Mouse (Mus musculus) neural tube, embryonic 12.5 days (tissue): ENCODE data around the gene Hist1h2ac. TPM values are rescaled to one million over a fixed set of nuclear protein-coding genes. Genes with fewer than 3 reads are reported as not detected.
A peak's percentile ranks its signal among the peaks of the same experiment; 100 is the strongest.
"Not testable (repeated sequence)": the region's sequence is repeated elsewhere in the genome, so short reads cannot be mapped to it uniquely, and the experiment has no call there.

ENCODE experiments used
- ATAC-seq: fragments of 200-750 bp; cut with Nextera tagmentation; 2 replicates; pipeline ENCODE4 v1.8.0; 2017; ENCODE audit warnings: low read depth, mild to moderate bottlenecking, moderate TSS enrichment, moderate library complexity; ENCODE audit not compliant: low FRiP score
- H3K27ac ChIP-seq: fragments of 300-500 bp; sonication (generic); 2 replicates; pipeline ENCODE4 v1.5.1; 2016
- H3K27me3 ChIP-seq: fragments of 300-500 bp; sonication (generic); replicated peaks from 2 replicates; pipeline ENCODE4 v1.6.1; 2016; ENCODE audit warnings: mild to moderate bottlenecking
- H3K36me3 ChIP-seq: fragments of 300-500 bp; sonication (generic); 2 replicates; pipeline ENCODE4 v1.6.1; 2016; ENCODE audit warnings: mild to moderate bottlenecking
- H3K4me1 ChIP-seq: fragments of 300-500 bp; sonication (generic); 2 replicates; pipeline ENCODE4 v1.6.1; 2016
- H3K4me2 ChIP-seq: fragments of 300-500 bp; sonication (generic); replicated peaks from 2 replicates; pipeline ENCODE4 v1.6.1; 2016; ENCODE audit warnings: mild to moderate bottlenecking
- H3K4me3 ChIP-seq: fragments of 300-500 bp; sonication (generic); 2 replicates; pipeline ENCODE4 v1.5.1; 2016
- H3K9ac ChIP-seq: fragments of 300-500 bp; sonication (generic); 2 replicates; pipeline ENCODE4 v1.6.1; 2016; ENCODE audit warnings: mild to moderate bottlenecking
- H3K9me3 ChIP-seq: fragments of 300-500 bp; sonication (generic); 2 replicates; pipeline ENCODE4 v1.6.1; 2016; ENCODE audit warnings: mild to moderate bottlenecking
- WGBS: fragments of 180-500 bp; shearing (Covaris S2); methylation state at CpG from one replicate; pipeline ENCODE4 v1.1.7; 2016; 5-methylcytosine and 5-hydroxymethylcytosine counted together
- microRNA-seq: library from miRNA; unstranded; fragments of <30 nt; microRNA quantifications from one replicate; pipeline ENCODE4, GENCODE M21; 2017
- polyA plus RNA-seq: library from polyadenylated mRNA; unstranded; fragments of >200 nt; fragmentation: Nextera tagmentation; extraction: Ambion mirVana; gene quantifications from 2 replicates; pipeline ENCODE4 v1.2.1, GENCODE M21; 2016

Hist1h2ac gene
- polyA plus RNA-seq, 1 experiment from 2014 or later = 0.74 TPM

DNA sequence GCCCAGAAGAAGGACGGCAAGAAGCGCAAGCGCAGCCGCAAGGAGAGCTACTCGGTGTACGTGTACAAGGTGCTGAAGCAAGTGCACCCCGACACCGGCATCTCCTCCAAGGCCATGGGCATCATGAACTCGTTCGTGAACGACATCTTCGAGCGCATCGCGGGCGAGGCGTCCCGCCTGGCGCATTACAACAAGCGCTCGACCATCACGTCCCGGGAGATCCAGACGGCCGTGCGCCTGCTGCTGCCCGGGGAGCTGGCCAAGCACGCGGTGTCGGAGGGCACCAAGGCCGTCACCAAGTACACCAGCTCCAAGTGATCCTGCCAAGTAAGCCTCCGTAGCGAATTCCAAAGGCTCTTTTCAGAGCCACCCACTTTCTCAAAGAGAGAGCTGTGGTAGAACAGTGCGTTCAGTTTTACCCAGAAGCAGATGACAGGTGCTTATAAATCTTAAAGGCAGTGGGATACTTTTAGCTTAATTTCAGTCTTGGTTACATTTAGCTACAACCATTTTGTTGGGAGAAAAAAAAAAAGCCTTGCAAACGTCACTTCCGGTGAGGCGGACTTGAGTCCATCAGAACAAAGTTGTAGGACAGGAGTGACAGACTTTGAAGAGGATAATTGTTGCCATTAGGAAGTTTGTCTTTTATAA, 672 bp upstream of the Hist1h2ac start:
- peak overlapping the region; percentile 64 for H3K9ac ChIP-seq
- ATAC-seq = peak; percentile 35
- not testable (repeated sequence) for H3K36me3 ChIP-seq, H3K27me3 ChIP-seq, H3K9me3 ChIP-seq
- H3K4me3 ChIP-seq = peak overlapping the region; percentile 42
- peak overlapping the region; percentile 67 for H3K4me2 ChIP-seq
- H3K4me1 ChIP-seq = peaks cover 12% of the 10 kb centered on the region
- H3K27ac ChIP-seq = peak overlapping the region; percentile 92
- under 1% methylated on average over 22 of the region's 37 CpGs for WGBS

DNA sequence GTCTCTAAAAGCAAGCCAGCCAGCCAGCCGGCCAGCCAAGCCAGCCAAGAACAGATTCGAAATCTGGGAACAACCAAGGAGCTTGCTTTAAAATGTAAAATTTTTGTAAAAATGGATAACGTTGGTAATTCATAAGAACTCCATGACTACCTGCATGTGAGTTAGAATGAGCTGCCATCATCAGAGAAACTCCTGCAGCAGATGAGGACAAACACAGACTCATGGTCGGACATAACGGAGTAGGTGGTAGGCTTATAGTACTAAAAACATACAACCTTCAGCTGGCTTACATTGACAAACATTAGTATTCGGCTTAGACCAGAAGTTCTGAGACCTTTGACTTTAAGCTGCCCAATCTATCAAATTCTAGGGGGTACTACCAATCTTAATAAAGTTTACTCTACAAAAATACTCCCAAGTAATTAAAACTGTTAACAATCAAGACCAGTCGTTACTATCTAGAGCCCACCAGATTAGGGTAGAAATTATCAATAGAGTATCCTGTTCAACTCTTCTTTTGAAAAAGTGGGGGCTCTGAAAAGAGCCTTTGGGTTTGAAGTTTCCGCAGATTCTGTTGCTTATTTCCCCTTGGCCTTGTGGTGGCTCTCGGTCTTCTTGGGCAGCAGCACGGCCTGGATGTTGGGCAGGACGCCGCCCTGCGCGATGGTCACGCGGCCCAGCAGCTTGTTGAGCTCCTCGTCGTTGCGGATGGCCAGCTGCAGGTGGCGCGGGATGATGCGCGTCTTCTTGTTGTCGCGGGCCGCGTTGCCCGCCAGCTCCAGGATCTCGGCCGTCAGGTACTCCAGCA, 597 bp downstream of the Hist1h2ac start:
- Histone ChIP-seq H3K4me3 (peak overlapping the region; percentile 39), H3K4me1 (peaks cover 12% of the 10 kb centered on the region), H3K9ac (peak overlapping the region; percentile 52; the same call in 1 of the 2 replicates), H3K27ac (0 out of 2 replicates have a peak overlapping the region, but pooled peaks have one; percentile 67), H3K4me2 (peak overlapping the region; percentile 67)
- ATAC-seq = peak; percentile 60
- not testable (repeated sequence) for H3K9me3 ChIP-seq, H3K27me3 ChIP-seq, H3K36me3 ChIP-seq
- 12% methylated on average over 14 of the region's 30 CpGs for whole genome bisulfite sequencing

DNA sequence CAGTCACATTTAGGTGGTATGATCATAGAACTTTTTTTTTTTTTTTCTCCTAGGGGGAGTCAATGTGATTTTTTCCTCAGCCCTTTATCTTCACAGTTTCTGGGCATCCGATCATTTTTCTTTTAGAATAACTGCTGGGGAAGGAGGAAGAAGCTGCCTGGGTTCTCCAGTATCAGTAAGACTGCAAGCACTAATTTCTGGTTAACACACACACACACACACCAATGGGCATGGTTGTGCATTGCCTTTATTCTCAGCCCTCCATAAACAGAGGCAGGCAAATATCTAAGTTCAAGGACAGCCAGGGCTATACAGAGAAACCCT, 1.2 kb downstream of the Hist1h2ac start:
- no peaks in the 10 kb centered on the region for H3K27me3 ChIP-seq
- 63% methylated on average over 1 of the region's 1 CpGs for WGBS
- H3K4me2 ChIP-seq = peak overlapping the region; percentile 67
- peaks cover 12% of the 10 kb centered on the region for H3K4me1 ChIP-seq
- H3K4me3 ChIP-seq = no peak overlapping the region; the same call in 1 of the 2 replicates
- no peaks in the 10 kb centered on the region for H3K9me3 ChIP-seq
- H3K36me3 ChIP-seq = no peaks in the 10 kb centered on the region
- 0 out of 2 replicates have a peak overlapping the region, but pooled peaks have one; percentile 23 for H3K9ac ChIP-seq
- ATAC-seq = no peak
- no peak overlapping the region for H3K27ac ChIP-seq

DNA sequence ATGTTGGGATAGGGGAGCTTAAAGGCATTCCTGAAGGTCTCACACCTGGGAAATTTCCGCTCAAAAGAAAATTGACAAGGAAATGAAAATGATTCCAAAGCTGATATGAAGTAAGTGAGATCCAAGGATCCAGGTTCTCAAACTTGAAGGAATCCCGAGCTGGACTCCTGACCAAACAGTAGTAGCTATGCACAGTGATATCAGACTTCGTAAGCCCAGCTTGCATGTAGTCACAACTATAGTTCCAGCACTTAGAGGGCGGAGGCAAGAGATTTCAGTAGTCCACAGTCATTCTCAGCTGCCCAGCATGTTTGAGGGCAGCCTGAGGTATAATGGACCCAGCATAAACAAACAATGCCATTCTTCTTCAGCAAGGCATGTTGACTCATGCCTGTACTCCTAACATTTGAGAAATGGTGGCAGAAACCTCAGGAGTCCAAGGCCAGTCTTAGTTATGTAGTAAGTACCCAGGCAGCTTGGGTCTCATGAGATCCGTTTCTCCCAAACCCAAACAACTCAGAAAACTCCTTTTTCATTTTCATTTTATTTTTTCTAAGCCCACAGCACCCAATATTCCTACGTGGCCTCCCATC, 1.7 kb downstream of the Hist1h2ac start:
- Histone ChIP-seq H3K4me1 (peaks cover 12% of the 10 kb centered on the region), H3K9me3 (no peaks in the 10 kb centered on the region), H3K9ac (no peak overlapping the region), H3K4me2 (no peak overlapping the region), H3K27me3 (no peaks in the 10 kb centered on the region), H3K4me3 (no peak overlapping the region), H3K36me3 (no peaks in the 10 kb centered on the region), H3K27ac (no peak overlapping the region)
- 90% methylated on average over 6 of the region's 6 CpGs for WGBS
- ATAC-seq = no peak

DNA sequence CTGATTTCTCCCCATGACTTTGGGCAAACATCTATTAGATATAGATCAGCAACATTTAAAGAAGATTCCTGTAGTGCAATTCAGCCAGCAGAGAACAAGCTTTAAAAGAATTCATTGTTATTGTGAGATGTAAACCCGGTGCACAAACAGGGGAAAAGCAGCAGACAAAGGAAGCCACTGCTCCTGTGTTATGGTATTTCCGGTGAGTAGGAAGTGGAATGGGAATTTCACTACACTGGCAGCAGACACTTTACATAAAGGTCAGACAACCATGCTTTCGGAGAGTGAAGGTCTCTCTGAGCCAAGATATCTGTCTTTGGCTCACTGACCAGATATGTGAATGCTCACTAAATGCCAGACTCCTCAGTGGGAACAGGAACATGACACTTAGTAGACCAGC, 21.2 kb downstream of the Hist1h2ac start:
- Histone ChIP-seq H3K4me1 (no peaks in the 10 kb centered on the region), H3K9ac (no peak overlapping the region), H3K4me3 (no peak overlapping the region), H3K36me3 (no peaks in the 10 kb centered on the region), H3K9me3 (no peaks in the 10 kb centered on the region), H3K27me3 (no peaks in the 10 kb centered on the region), H3K27ac (no peak overlapping the region), H3K4me2 (no peak overlapping the region)
- ATAC-seq = no peak
- 86% methylated on average over 3 of the region's 3 CpGs for WGBS

DNA sequence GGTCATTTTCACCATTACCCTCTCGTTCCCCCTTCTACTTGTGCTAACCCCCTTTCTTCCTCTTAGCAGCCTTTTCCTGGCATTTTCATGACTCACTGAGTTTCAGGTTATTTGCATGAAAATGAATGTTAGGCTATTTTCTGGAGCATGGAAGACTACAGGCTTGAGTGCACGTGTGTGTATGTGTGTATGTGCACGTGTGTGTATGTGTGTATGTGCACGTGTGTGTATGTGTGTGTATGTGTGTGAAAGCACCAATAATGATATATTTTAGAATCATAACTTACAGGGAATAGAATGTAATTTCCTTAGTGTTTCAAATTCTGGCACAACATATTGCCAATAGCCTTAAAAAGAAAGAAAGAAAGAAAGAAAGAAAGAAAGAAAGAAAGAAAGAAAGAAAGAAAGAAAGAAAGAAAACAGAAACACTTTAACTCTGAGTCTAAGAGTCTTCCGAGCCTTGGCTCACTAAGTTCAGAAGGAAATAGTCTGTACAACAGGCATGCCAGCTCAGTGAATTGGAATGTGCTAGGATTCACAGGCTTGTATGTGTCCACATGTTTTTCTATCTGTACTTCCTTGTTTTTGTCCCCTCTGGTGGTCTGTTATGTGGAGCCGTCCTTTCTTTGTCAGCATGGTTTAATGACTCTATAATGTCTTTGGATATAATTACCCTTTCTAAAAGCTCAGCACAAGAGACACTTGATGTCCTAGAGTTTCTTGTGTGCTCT, 23.9 kb downstream of the Hist1h2ac start:
- Histone ChIP-seq H3K9ac (no peak overlapping the region), H3K27ac (no peak overlapping the region), H3K27me3 (no peaks in the 10 kb centered on the region), H3K36me3 (no peaks in the 10 kb centered on the region), H3K4me2 (no peak overlapping the region), H3K4me1 (no peaks in the 10 kb centered on the region), H3K4me3 (no peak overlapping the region), H3K9me3 (no peaks in the 10 kb centered on the region)
- ATAC-seq = no peak
- WGBS = 75% methylated on average over 6 of the region's 6 CpGs

Small RNAs within 50 kb of the gene (microRNA-seq; reads per million reads assigned to microRNA genes)
- gene Gm44350 = not detected

Other genes with a start within 250 kb of the Hist1h2ac start
- gene Btn1a1, start 218.0 kb downstream of the Hist1h2ac start, polyA plus RNA-seq = not detected in 2 replicates
- gene Btn2a2, start 195.1 kb downstream of the Hist1h2ac start, polyA plus RNA-seq = 0.23 and 0.31 TPM in 2 replicates
- 4.6 and 6.6 TPM in 2 replicates for gene Hist1h4h, start 152.9 kb downstream of the Hist1h2ac start, polyA plus RNA-seq
- 2.7 and 5.6 TPM in 2 replicates for gene Hist1h2af, start 150.0 kb downstream of the Hist1h2ac start, polyA plus RNA-seq
- 3.0 and 5.4 TPM in 2 replicates for gene Hist1h3g, start 148.5 kb downstream of the Hist1h2ac start, polyA plus RNA-seq
- gene Hist1h2bh, start 140.6 kb downstream of the Hist1h2ac start, polyA plus RNA-seq = 0.63 TPM in 2 replicates
- gene Hist1h3f, start 139.9 kb downstream of the Hist1h2ac start, polyA plus RNA-seq = 0.60 and 0.63 TPM in 2 replicates
- 0.79 and 1.00 TPM in 2 replicates for gene Hist1h4f, start 132.3 kb downstream of the Hist1h2ac start, polyA plus RNA-seq
- gene Hist1h1d, start 130.7 kb downstream of the Hist1h2ac start, polyA plus RNA-seq = 0.30 and 0.37 TPM in 2 replicates
- 5.1 and 7.4 TPM in 2 replicates for gene Hist1h3e, start 121.6 kb downstream of the Hist1h2ac start, polyA plus RNA-seq
- 52.5 and 96.7 TPM in 2 replicates for gene Hist1h2ae, start 112.7 kb downstream of the Hist1h2ac start, polyA plus RNA-seq
- 8.8 and 11.8 TPM in 2 replicates for gene Hist1h2bg, start 112.6 kb downstream of the Hist1h2ac start, polyA plus RNA-seq
- 3.4 and 6.6 TPM in 2 replicates for gene Hist1h2bf, start 109.8 kb downstream of the Hist1h2ac start, polyA plus RNA-seq
- 0.86 and 2.8 TPM in 2 replicates for gene Hist1h2ad, start 109.6 kb downstream of the Hist1h2ac start, polyA plus RNA-seq
- gene Hist1h3d, start 108.2 kb downstream of the Hist1h2ac start, polyA plus RNA-seq = 3.8 and 4.9 TPM in 2 replicates
- gene Hist1h4d, start 102.3 kb downstream of the Hist1h2ac start, polyA plus RNA-seq = 65.8 and 97.5 TPM in 2 replicates
- 1.9 and 2.1 TPM in 2 replicates for gene Hist1h2be, start 62.8 kb downstream of the Hist1h2ac start, polyA plus RNA-seq
- gene Hist1h1e, start 61.4 kb downstream of the Hist1h2ac start, polyA plus RNA-seq = 12.8 and 20.3 TPM in 2 replicates
- gene Hist1h2bc, start 251 bp upstream of the Hist1h2ac start, polyA plus RNA-seq = 28.0 and 29.4 TPM in 2 replicates
- gene Hist1h1t, start 11.9 kb upstream of the Hist1h2ac start, polyA plus RNA-seq = 0.23 TPM in 1 of 2 replicates, not detected in the other
- 5.1 and 7.8 TPM in 2 replicates for gene Hist1h4c, start 14.5 kb upstream of the Hist1h2ac start, polyA plus RNA-seq
- gene Hfe, start 26.9 kb upstream of the Hist1h2ac start, polyA plus RNA-seq = 3.9 TPM in 2 replicates
- gene Hist1h1c, start 54.9 kb upstream of the Hist1h2ac start, polyA plus RNA-seq = 13.3 and 13.6 TPM in 2 replicates
- gene Hist1h3c, start 61.7 kb upstream of the Hist1h2ac start, polyA plus RNA-seq = 6.8 and 7.4 TPM in 2 replicates
- 1.3 and 1.7 TPM in 2 replicates for gene Hist1h2bb, start 62.8 kb upstream of the Hist1h2ac start, polyA plus RNA-seq
- 28.5 and 44.2 TPM in 2 replicates for gene Hist1h2ab, start 67.2 kb upstream of the Hist1h2ac start, polyA plus RNA-seq
- gene Hist1h3b, start 68.3 kb upstream of the Hist1h2ac start, polyA plus RNA-seq = 5.8 and 10.0 TPM in 2 replicates
- gene Hist1h4b, start 73.1 kb upstream of the Hist1h2ac start, polyA plus RNA-seq = 4.5 and 6.1 TPM in 2 replicates
- gene Hist1h4a, start 77.3 kb upstream of the Hist1h2ac start, polyA plus RNA-seq = 1.0 TPM in 1 of 2 replicates, not detected in the other
- 3.5 and 3.6 TPM in 2 replicates for gene Hist1h3a, start 78.4 kb upstream of the Hist1h2ac start, polyA plus RNA-seq
- 1.5 and 3.0 TPM in 2 replicates for gene Hist1h1a, start 79.7 kb upstream of the Hist1h2ac start, polyA plus RNA-seq
- gene Trim38, start 86.0 kb upstream of the Hist1h2ac start, polyA plus RNA-seq = not detected in 2 replicates
- not detected in 2 replicates for gene Slc17a2, start 123.0 kb upstream of the Hist1h2ac start, polyA plus RNA-seq
- gene Slc17a3, start 155.5 kb upstream of the Hist1h2ac start, polyA plus RNA-seq = 0.18 TPM in 1 of 2 replicates, not detected in the other
- gene Slc17a1, start 183.8 kb upstream of the Hist1h2ac start, polyA plus RNA-seq = not detected in 2 replicates
- gene Slc17a4, start 231.1 kb upstream of the Hist1h2ac start, polyA plus RNA-seq = 0.14 and 0.37 TPM in 2 replicates